Mouse (Mus musculus) megakaryocyte-erythroid progenitor cell, adult 5-6 weeks (primary cell): ENCODE measurements around the gene Commd8. TPM values are rescaled to one million over a fixed set of nuclear protein-coding genes. Genes with fewer than 3 reads are reported as not detected.

Experiments used
- ATAC-seq: replicated peaks from 2 replicates; pipeline ENCODE4 v1.8.0; 2016; ENCODE audit warnings: mild to moderate bottlenecking, inconsistent platforms; ENCODE audit not compliant: severe bottlenecking, poor library complexity, low FRiP score, low TSS enrichment
- total RNA-seq, 2 experiments: library from RNA; stranded (forward) in 1 of 2; stranded (reverse) in 1 of 2; fragments of 200-1000, 215-1000 nt in 1 of 2; fragments of >200 nt in 1 of 2; fragmentation: Nextera tagmentation in 1 of 2; gene quantifications; 2 replicates each; pipeline ENCODE4 v1.2.3; 2014 to 2017

Gene Commd8
- total RNA-seq (2014; fragmentation: Nextera tagmentation) (50.1 and 76.8 TPM in 2 replicates), total RNA-seq (2017) (70.2 and 98.5 TPM in 2 replicates)

DNA sequence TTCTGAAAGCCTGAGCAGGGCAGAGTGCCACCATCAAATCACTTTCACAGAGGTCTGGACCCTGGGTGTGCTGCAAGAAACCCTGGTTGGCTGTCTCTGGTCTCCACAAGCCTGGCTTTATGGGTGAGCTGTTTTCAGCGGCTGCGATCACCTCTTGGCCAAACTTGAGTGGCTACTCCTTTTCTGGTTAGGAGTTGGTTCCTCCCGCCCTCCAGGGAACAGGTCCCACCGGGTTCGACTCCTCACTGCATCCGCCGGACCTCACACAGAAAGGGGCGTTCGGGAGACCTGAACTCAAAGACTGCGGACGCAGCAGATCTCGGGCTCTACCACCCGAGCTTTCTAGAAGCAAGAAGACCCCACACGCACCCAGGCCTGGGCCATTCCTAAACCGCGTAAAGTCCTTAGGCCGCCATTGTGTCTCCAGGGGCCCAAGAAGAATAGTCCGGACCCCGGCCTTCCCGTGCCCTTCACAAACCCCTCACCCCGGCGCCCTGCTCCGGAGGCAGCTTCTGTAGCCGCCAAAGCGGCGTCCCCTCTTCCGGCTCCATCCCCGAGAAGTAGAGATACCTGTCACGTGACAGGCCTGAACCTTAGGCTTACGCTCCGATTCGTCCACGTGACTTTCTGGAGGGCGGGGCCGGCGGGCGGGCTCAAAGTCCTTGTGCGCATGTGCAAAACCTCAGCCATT is at the start of gene Commd8:
TSS of gene Commd8 (minus strand) at position 596 of the 691 bp plus-strand sequence.
- peak; percentile 90 for ATAC-seq

- no peak for ATAC-seq
Measured at GRCm38 (mm10) chr5:72211741-72212140, 43.8 kb upstream of the Commd8 start.

GRCm38 (mm10) chr5:72210812-72211139 is 42.8 kb upstream of the Commd8 start:
- ATAC-seq = no peak

DNA sequence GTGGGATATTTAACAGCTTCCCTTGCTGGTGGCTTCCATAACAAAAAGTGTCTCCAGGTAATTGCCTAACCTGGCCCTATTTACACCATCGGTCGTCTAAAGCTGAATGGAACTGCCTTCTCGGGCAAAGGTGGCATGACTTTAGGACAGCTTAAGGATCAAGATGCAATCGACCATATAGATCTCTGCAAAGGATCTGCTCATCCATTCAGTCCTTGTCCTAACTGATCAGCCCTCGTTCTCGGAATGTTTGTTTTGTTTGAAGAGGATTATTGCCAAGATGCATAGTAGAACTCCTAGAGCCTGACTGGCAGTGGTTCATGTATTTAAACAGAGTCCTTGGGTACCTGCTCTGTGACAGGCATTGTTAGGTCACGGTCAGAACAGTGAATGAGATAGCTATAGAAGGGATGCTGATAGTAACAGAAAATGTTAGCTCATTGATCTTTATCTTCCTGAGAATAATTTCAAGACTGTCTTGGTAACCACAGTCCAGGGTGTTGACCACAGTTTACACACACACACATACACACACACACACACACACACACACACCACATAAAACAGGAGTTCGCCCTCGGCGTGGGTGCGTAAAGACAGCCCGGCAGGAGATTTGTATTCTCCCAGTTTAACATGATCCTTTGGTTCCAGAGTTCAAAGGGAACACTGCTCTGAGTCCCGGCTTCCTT is 42.3 kb upstream of the Commd8 start:
- ATAC-seq = no peak

- ATAC-seq = no peak
Measured at GRCm38 (mm10) chr5:72208515-72208914, 40.5 kb upstream of the Commd8 start.

DNA sequence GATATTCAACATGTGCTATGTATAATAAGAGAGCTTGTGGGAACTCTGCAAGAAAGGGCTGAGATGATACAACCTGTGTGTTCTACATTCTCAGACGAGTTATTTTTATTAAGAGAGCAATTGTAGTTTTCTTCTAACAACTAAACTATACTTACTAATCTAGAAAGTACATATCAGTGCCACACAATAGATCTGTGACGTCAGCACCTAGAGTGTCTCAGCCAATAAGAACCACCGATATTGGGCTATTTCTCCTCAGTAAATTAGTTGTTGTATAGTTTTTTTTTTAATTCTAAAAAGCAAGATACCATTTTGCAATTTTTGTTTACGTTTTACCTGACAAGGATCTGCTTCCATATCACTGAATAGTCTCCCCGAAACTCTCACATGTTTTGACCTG is 37.3 kb upstream of the Commd8 start:
- ATAC-seq = no peak

DNA sequence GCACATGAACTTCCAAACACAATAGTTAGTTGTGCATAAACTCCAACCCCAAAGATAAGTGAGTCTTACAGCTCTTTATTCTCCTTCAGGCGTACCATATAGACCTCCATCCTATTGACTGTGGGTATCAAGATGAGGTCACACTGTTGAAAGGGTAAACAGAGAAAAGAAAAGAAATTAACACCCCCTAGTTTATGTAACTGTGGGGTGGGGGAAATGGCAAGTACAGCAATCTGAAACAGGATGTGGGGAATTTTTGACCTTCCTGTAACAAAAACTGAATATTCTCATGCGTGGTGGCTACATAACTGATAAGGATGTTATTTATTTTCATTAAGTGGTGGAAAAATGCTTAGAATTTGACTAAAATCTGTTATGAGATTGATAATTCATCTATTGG is 36.5 kb upstream of the Commd8 start:
- no peak for ATAC-seq

DNA sequence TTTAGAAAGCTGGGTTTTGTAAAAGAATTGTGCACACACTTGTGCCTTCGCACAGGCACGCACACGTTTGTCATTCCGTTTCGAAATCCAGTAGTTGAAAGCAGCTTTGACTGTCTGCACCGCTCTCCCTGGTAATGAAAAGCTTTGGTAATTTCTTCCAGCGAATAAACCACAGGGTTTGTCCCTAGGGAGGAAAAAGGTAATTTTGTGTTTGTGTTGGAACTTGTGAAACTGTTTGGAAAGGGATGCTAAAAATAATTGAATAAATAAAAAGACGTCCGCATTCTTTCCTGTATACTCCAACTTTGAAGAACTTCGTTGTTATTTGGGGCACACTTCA is 35.7 kb upstream of the Commd8 start:
- 0 out of 2 replicates have a peak, but pooled peaks have one; percentile 1 for ATAC-seq

GRCm38 (mm10) chr5:72203028-72203733 is 35.2 kb upstream of the Commd8 start:
- ATAC-seq = peak; percentile 98

DNA sequence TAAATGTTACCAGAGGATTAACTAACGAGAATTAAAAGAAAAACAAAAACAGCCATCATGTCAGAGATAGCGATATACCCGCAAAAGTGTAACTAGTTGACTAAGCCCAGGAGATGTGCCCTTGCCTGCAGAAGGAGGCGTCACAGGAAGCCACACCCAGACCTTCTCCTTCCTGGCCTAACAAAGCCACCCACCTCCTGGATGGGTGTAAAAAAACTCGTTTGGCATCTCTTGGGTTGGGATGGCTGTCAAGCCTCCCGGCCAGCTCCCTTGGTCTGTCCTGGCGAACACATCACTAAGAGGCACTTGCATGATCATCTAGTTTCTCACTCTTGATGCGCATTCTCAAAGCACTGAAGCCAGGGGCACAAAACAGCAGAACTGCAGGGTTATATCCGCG is 34.0 kb upstream of the Commd8 start:
- ATAC-seq = peak; percentile 53

DNA sequence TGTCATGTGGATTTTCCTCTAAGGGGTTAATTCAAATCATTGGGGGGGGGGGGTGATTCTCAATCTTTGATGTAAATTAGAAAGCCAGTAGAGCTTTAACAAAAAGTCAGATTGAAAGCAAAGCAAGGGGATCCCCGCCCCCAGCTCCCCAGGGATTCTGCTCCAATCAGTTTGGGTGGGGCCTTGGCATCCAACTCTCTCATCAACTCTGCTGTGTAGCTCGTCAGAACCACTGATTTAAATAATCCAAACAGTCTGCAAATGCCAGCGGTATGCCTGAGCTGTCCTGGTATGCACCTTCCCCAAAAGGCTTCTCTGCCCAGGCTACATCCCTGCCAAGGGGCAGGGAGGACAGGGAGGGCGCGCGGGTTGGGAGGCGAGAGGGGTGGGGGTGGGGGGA is 33.6 kb upstream of the Commd8 start:
- ATAC-seq = no peak

DNA sequence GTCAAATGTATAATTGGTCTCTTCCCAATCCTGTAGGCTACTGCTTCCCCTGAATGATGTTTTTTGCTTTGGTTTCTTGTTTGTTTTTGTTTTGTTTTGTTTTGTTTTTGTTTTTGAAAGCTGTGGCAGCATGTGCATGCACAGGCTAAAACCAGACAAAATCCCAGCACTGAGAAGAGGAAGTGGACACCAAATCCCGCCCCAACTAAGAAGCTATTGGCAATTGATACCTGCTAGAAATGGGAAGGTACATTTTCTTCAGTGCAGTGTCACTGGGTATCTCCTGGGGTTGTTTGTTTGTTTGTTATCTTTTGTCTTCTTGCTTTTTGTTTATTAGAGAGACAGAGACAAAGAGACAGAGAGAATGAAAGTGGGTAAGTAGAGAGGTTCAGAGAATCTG is 27.5 kb upstream of the Commd8 start:
- no peak for ATAC-seq

GRCm38 (mm10) chr5:72191932-72192331 is 23.9 kb upstream of the Commd8 start:
- ATAC-seq = no peak

DNA sequence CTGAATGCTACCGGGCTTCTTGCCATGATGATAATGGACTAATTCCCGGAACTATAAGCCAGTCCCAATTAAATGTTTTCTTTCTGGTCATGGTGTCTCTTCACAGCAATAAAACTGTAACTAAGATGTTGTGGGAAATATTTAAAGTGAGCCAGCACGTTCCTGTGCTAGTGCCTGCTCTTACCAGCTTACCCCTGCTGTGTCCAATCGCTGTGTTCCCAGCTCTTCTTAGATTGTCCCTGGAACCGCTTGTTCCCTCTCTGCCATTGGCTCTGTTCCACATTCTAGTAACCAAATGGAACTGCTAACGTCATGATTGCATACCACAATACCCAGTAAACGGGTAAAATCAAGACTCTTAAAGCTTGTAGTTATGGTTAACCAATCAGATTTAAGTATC is 23.2 kb upstream of the Commd8 start:
- no peak for ATAC-seq

DNA sequence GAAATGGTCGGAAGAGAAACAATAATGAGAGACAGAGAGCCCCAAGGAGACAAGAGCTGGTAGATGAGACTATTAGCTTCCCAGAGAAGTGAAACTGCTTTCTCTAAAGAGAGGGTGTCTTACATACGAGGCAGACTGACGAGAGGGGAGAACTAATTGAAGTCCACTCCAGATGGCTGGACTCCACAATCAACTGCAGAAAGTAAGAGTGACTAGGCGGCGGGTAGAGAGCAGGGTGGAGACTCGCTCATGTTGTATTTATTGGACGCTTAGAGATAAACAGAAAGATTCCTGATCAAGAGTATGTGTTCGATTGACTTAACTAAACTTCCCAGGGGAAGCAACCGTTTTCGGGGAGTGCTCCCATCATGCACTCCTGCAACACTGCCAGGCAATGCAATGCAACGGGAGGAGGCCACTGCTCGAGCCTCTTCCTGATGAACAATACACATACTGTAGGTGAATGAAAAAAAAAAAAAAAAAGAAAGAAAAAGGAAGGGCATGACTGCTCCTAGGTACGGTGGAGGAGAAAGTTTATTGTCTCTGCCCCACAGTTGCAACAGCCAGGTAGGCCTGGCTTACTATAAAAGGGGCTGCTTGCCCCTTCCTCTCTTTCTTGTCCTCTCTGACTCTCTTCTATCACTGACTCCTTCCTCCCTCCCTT is 16.6 kb upstream of the Commd8 start:
- peak; percentile 21 for ATAC-seq

GRCm38 (mm10) chr5:72183929-72184328 is 15.9 kb upstream of the Commd8 start:
- ATAC-seq = peak; percentile 53

DNA sequence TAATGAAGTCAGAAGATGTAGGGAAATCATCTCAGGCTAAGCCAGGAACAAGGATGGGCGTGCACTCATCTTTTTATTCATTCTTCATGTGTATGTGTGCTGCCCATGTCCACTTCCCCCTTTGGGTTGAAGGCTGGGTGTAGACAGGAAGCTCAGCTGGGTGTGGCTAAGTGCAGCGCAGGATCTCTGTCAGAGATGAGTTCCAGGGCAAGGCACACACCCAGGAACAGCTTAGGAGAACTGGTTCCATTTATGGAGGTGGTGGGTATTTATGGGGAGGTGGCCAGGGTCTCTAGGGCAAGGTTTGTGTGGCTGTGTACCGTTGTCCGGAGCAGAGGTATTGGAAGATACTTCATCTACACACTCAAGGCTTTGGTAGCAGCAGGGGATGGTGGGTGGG is 14.8 kb upstream of the Commd8 start:
- peak; percentile 63 for ATAC-seq

DNA sequence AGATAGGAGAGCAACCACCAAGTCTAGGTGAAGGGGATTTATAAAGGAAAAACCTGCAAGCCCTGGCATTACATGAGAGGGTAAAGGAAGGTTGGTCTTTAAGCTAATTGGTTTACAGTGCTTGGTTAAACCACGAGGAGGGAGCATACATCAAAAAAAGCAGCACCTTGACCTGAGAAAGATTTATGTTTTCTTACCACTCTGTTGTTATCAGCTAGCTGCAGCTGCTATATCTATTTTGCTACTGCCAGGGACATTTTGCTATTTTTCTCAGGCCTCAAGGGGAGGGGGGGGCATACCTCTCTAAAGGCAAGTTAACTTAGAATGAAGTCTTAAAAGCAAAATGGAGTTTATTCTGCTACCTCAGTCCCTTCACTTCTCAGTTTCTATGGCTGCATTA is 13.2 kb upstream of the Commd8 start:
- ATAC-seq = peak; percentile 69

DNA sequence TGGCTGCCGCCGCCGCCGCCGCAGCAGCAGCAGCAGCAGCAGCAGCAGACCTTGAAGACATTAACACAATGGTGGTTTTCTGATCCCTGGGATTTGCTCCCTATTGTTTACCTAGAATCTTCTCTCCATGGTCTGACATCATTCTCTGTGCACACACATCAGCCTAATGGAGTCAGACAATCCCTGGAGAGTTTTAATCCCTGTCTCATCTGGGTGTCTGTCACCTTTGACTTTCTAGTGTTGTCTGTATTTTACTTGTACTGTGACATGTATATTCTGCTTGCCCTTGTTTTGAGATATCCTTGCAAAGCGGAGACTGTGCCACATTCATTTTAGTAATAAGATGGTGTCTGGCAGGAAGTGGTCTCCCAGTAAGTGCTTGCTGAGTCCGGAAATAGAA is 7.5 kb upstream of the Commd8 start:
- no peak for ATAC-seq

DNA sequence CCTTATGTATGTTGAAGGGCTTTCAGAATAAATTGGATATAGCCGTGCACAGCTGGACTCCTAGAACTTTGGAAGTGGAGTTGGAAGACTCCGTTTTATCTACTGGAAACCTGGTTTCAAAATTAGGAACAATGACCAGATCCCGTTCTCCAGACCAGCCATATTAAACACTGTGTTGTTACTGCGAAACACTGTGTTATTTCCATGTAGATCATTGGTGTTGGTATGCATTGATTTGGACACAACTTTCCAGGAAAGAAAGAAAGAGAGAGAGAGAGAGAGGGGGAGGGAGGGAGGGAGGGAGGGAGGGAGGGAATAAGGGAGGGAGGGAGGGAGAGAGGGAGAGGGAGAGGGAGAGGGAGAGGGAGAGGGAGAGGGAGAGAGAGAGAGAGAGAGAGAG is 7.1 kb upstream of the Commd8 start:
- ATAC-seq = no peak
